Mouse (Mus musculus) ES-Bruce4 (cell line): Measurements from ENCODE around the gene Stc2. TPM values are rescaled to one million over a fixed set of nuclear protein-coding genes. Genes with fewer than 3 reads are reported as not detected.
A peak's percentile ranks its signal among the peaks of the same experiment; 100 is the strongest.

ENCODE experiments used
- H3K27ac ChIP-seq: 2 replicates; pipeline ENCODE4 v1.5.1; 2012; ENCODE audit warnings: low read length, inconsistent platforms; ENCODE audit not compliant: insufficient read depth
- H3K27me3 ChIP-seq: 2 replicates; pipeline ENCODE4 v1.6.1; 2012; ENCODE audit warnings: mild to moderate bottlenecking, low read length, inconsistent platforms; ENCODE audit not compliant: control insufficient read depth, poor library complexity, insufficient read depth, severe bottlenecking
- H3K36me3 ChIP-seq: 2 replicates; pipeline ENCODE4 v1.6.1; 2012; ENCODE audit warnings: inconsistent platforms, mild to moderate bottlenecking, low read length, moderate library complexity; ENCODE audit not compliant: control insufficient read depth, poor library complexity, insufficient read depth, severe bottlenecking
- H3K4me1 ChIP-seq: one replicate; pipeline ENCODE4 v1.8.1; 2011; ENCODE audit warnings: low read length; ENCODE audit not compliant: control insufficient read depth, insufficient read depth
- H3K4me3 ChIP-seq: 2 replicates; pipeline ENCODE4 v1.5.1; 2011; ENCODE audit warnings: low read depth, mild to moderate bottlenecking, low read length
- H3K9ac ChIP-seq: 2 replicates; pipeline ENCODE4 v1.6.1; 2012; ENCODE audit warnings: low read depth, mild to moderate bottlenecking, inconsistent platforms; ENCODE audit not compliant: poor library complexity, severe bottlenecking
- H3K9me3 ChIP-seq: replicated peaks from 2 replicates; pipeline ENCODE4 v1.6.1; 2012; ENCODE audit warnings: mild to moderate bottlenecking, low read length, inconsistent platforms; ENCODE audit not compliant: control insufficient read depth, poor library complexity, insufficient read depth, severe bottlenecking
- CTCF ChIP-seq: IDR thresholded peaks from one replicate; pipeline ENCODE4 v1.8.1; 2011; ENCODE audit warnings: low read depth, low read length
- EP300 ChIP-seq: IDR thresholded peaks from 2 replicates; pipeline ENCODE4 v1.6.1; 2011; ENCODE audit warnings: low read depth, low read length; ENCODE audit not compliant: insufficient read depth
- POLR2A ChIP-seq: IDR thresholded peaks from one replicate; pipeline ENCODE4 v1.8.1; 2011; ENCODE audit warnings: low read length; ENCODE audit not compliant: insufficient read depth
- polyA plus RNA-seq: library from polyadenylated mRNA; stranded (reverse); fragments of >200 nt; gene quantifications from 2 replicates; pipeline ENCODE4 v1.2.4, GENCODE M21; 2011; ENCODE audit warnings: low read depth; ENCODE audit not compliant: missing spikeins, insufficient read depth, insufficient read length

The Stc2 gene
- 3.7 and 5.7 TPM in 2 replicates for polyA plus RNA-seq

DNA sequence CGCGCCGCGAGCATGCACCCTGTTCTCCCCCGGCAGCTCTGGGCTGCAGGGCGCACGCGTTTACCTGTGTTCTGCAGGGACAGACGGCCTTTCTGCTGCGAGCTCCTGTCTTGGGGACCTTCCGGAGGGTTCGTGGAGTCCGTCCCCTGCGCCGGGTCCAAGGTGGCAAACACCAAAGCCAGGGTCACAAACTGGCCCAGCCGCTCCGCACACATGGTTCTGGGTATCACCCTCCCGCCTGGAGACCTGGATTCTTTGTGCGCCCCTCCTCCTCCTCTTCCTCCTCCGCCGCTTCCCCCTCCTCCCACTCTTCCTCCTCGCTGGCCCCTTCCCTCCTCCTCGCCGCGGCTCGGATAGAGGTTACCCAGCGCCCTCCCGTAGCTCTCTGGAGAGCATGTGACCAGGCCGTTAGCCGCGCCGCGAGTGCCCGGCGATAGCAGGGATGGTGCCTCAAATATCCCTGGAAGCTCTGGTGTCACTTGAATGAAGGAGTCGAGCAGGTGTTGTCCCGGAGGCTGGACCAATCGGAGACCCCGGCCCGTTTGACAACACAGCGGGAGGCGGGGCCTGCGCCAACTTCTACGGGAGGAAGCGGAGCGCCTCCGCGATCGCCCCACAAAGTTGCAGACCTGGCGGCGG lies at the start of gene Stc2:
Gene Stc2, minus strand, starts transcription at position 427 of the 639 bp plus-strand sequence.
- Histone ChIP-seq H3K36me3 (peaks cover 3% of the 10 kb centered on the region; the same call in 1 of the 2 replicates), H3K9me3 (no peaks in the 10 kb centered on the region), H3K9ac (peak within 1 kb of the TSS; percentile 54), H3K27me3 (peaks cover 6% of the 10 kb centered on the region), H3K27ac (no peak within 1 kb of the TSS), H3K4me3 (peak within 1 kb of the TSS; percentile 75), H3K4me1 (no peaks in the 10 kb centered on the region)
- TF ChIP-seq CTCF (no peak), EP300 (0 out of 2 replicates have a peak, but pooled peaks have one; percentile 38), POLR2A (no peak)

DNA sequence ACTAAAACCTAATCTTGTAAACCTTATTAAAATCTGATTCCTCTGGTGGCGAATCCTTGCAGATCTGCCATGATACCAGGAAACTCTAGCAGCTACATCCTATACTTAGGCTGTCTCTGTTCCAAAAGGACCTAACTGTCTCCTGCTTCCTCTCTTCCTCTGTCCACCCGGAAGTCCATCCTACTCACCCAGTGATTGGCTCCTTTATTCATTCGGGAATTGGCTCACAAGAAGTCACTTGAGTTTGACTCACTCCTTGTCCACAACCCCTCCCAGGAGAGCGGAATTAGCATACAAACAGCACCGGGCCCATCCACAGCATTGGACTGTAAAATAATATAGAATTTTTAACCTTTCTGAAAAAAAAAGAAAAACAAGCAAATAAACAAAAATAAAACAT lies 47.2 kb upstream of the Stc2 start:
- Histone ChIP-seq H3K9ac (no peak overlapping the region), H3K4me1 (no peaks in the 10 kb centered on the region), H3K9me3 (no peaks in the 10 kb centered on the region), H3K36me3 (no peaks in the 10 kb centered on the region), H3K27me3 (no peaks in the 10 kb centered on the region), H3K4me3 (no peak overlapping the region), H3K27ac (no peak overlapping the region)
- TF ChIP-seq POLR2A (no peak), CTCF (no peak), EP300 (no peak)

DNA sequence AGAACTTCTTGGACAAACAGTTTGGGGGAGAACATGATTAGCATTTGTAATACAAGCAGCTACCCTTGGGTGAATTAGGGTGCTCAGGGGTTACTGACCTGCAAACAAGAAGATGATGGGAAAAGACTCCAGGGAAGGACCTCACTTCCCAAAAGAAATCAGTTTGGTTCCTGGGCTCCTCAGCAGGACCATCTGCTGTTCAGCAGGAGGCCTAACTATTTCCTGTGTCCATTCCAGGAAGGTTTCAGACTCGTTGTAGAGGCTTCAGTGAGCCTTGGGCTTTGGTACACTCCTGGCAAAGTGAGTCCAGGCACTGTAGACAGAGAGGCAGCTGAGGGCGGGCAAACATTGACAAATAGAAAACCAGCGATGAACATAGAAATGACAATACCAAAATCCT lies 42.5 kb upstream of the Stc2 start:
- no peak overlapping the region for H3K27ac ChIP-seq
- no peaks in the 10 kb centered on the region for H3K9me3 ChIP-seq
- no peaks in the 10 kb centered on the region for H3K27me3 ChIP-seq
- H3K4me3 ChIP-seq = no peak overlapping the region
- H3K4me1 ChIP-seq = no peaks in the 10 kb centered on the region
- no peak overlapping the region for H3K9ac ChIP-seq
- no peak for TF ChIP-seq CTCF
- H3K36me3 ChIP-seq = no peaks in the 10 kb centered on the region

DNA sequence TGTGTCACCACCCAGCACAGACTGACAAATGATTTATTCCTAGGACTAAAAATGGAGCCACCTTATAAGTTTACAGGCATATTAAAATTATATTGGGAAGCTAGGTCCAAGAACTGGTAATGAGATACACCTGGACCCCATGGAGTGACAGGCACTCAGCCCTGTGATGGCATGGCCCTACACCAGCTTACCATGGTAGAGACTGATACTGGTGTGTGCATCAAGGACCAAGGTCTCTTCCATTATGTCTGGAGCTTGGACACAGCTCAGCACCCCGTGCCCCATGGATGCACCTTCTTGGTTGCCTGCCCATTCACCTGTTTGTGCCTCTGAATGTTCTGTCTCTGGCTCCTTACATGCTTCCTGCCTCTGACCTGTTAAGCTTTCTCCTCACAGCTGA lies 36.9 kb upstream of the Stc2 start:
- TF ChIP-seq CTCF (no peak), EP300 (no peak), POLR2A (no peak)

DNA sequence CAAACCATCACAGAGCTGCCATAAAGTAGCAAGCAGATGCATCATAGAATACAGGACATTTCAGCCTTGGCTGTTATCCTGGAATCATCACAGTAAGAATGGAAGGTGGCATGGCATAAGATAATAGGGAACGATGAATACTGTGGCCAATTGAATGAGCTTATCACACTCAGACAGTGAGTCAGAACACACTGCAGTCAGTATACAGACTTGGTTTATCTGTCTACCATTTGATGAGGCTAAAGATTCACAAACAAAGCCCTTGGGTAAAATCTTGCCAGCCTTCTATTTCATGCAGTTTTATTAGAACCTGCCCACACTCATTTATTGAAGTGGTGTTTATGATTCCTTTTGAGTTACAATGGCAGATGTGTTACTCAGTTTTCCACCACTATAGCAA lies 33.2 kb upstream of the Stc2 start:
- H3K27me3 ChIP-seq = no peaks in the 10 kb centered on the region
- H3K9me3 ChIP-seq = no peaks in the 10 kb centered on the region
- no peaks in the 10 kb centered on the region for H3K36me3 ChIP-seq
- H3K4me1 ChIP-seq = peaks cover 1% of the 10 kb centered on the region
- TF ChIP-seq CTCF (no peak), EP300 (no peak), POLR2A (no peak)
- no peak overlapping the region for H3K4me3 ChIP-seq
- no peak overlapping the region for H3K27ac ChIP-seq
- H3K9ac ChIP-seq = no peak overlapping the region

More for the DNA sequence above, 36.9 kb upstream of the Stc2 start:
- H3K4me1 ChIP-seq = no peaks in the 10 kb centered on the region
- H3K9ac ChIP-seq = no peak overlapping the region
- no peak overlapping the region for H3K27ac ChIP-seq
- H3K27me3 ChIP-seq = no peaks in the 10 kb centered on the region
- no peak overlapping the region for H3K4me3 ChIP-seq
- H3K9me3 ChIP-seq = no peaks in the 10 kb centered on the region
- H3K36me3 ChIP-seq = no peaks in the 10 kb centered on the region

DNA sequence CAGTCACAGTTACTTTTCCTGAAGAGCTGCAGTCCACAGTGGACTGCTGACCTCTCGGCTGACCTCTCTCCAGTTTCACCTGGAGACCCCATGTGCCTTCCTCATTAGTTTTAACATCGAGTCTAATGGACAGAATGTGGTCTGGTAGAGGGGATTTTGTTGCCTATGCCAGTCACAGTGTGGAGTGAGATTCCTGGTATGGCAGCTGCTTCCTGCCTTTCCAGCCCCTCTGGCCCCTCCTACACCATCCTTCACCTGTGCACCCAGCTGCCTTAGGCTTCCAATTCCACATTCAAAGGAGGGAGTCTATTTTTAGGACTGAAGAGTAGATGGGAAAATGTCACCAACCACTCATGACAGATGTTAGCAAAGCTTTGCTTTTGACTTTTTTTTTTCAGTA lies 28.7 kb upstream of the Stc2 start:
- Histone ChIP-seq H3K27me3 (no peaks in the 10 kb centered on the region), H3K36me3 (no peaks in the 10 kb centered on the region), H3K9me3 (no peaks in the 10 kb centered on the region), H3K9ac (no peak overlapping the region), H3K4me1 (peaks cover 1% of the 10 kb centered on the region), H3K27ac (no peak overlapping the region), H3K4me3 (no peak overlapping the region)
- TF ChIP-seq CTCF (no peak), POLR2A (no peak), EP300 (no peak)
